Mouse (Mus musculus) neural tube, embryonic 11.5 days (tissue): Measurements from ENCODE around the gene Wdr53. TPM values are rescaled to one million over a fixed set of nuclear protein-coding genes. Genes with fewer than 3 reads are reported as not detected.
"Not testable (repeated sequence)": the region's sequence is repeated elsewhere in the genome, so short reads cannot be mapped to it uniquely, and the experiment has no call there.

ENCODE experiments used
- ATAC-seq: fragments of 200-750 bp; cut with Nextera tagmentation; 2 replicates; pipeline ENCODE4 v1.8.0; 2017; ENCODE audit warnings: moderate number of reproducible peaks, mild to moderate bottlenecking, moderate TSS enrichment, moderate library complexity; ENCODE audit not compliant: insufficient read depth, low FRiP score, low TSS enrichment
- DNase-seq: peaks from one replicate; pipeline ENCODE4 v3.0.0-alpha.2; 2015; ENCODE audit warnings: low spot score
- H3K27ac ChIP-seq: fragments of 300-500 bp; sonication (generic); 2 replicates; pipeline ENCODE4 v1.5.1; 2014; ENCODE audit warnings: low read depth, mild to moderate bottlenecking, low read length
- H3K27me3 ChIP-seq: fragments of 300-500 bp; sonication (generic); 2 replicates; pipeline ENCODE4 v1.6.1; 2014; ENCODE audit warnings: mild to moderate bottlenecking, low read length, mixed read lengths; ENCODE audit not compliant: control insufficient read depth, insufficient read depth
- H3K36me3 ChIP-seq: fragments of 300-500 bp; sonication (generic); 2 replicates; pipeline ENCODE4 v1.6.1; 2014; ENCODE audit warnings: mild to moderate bottlenecking, low read length, moderate library complexity, mixed read lengths; ENCODE audit not compliant: control insufficient read depth, insufficient read depth
- H3K4me1 ChIP-seq: fragments of 300-500 bp; sonication (generic); 2 replicates; pipeline ENCODE4 v1.6.1; 2014; ENCODE audit warnings: low read length, mixed read lengths; ENCODE audit not compliant: control insufficient read depth, insufficient read depth
- H3K4me2 ChIP-seq: fragments of 300-500 bp; sonication (generic); 2 replicates; pipeline ENCODE4 v1.6.1; 2014; ENCODE audit warnings: low read depth, mild to moderate bottlenecking, moderate library complexity
- H3K4me3 ChIP-seq: fragments of 300-500 bp; sonication (generic); 2 replicates; pipeline ENCODE4 v1.5.1; 2014; ENCODE audit warnings: low read depth, low read length
- H3K9ac ChIP-seq: fragments of 300-500 bp; sonication (generic); 2 replicates; pipeline ENCODE4 v1.6.1; 2014; ENCODE audit warnings: mild to moderate bottlenecking, low read length
- H3K9me3 ChIP-seq: fragments of 300-500 bp; sonication (generic); 2 replicates; pipeline ENCODE4 v1.6.1; 2016; ENCODE audit warnings: low read length; ENCODE audit not compliant: control insufficient read depth
- whole genome bisulfite sequencing: fragments of 180-500 bp; shearing (Covaris S2); extraction: QIAGEN DNeasy Blood & Tissue Kit; methylation state at CpG from one replicate; pipeline ENCODE4 v1.1.7; 2014; 5-methylcytosine and 5-hydroxymethylcytosine counted together
- polyA plus RNA-seq: library from polyadenylated mRNA; unstranded; fragments of >200 nt; fragmentation: Nextera tagmentation; extraction: Ambion mirVana; gene quantifications from 2 replicates; pipeline ENCODE4 v1.2.1, GENCODE M21; 2014

Gene Wdr53
- polyA plus RNA-seq, 1 experiment from 2014 or later: 19.4 TPM

- H3K4me1 ChIP-seq, ATAC-seq, H3K4me3 ChIP-seq, H3K27me3 ChIP-seq, H3K9ac ChIP-seq, H3K9me3 ChIP-seq, H3K36me3 ChIP-seq, DNase-seq, H3K27ac ChIP-seq, H3K4me2 ChIP-seq: not testable (repeated sequence)
- 91% methylated on average over 3 of the region's 3 CpGs for WGBS
Observed at GRCm38 (mm10) chr16:32232050-32232449, 15.0 kb upstream of the Wdr53 start.

- H3K27me3 ChIP-seq: no peaks in the 10 kb centered on the region
- no peak overlapping the region for H3K27ac ChIP-seq
- H3K36me3 ChIP-seq: peaks cover 6% of the 10 kb centered on the region; the same call in 1 of the 2 replicates
- no peaks in the 10 kb centered on the region for H3K4me1 ChIP-seq
- ATAC-seq (no peak), DNase-seq (no peak)
- H3K9ac ChIP-seq: no peak overlapping the region
- H3K4me2 ChIP-seq: no peak overlapping the region
- H3K9me3 ChIP-seq: no peaks in the 10 kb centered on the region
- 92% methylated on average over 19 of the region's 19 CpGs for WGBS
- no peak overlapping the region for H3K4me3 ChIP-seq
Observed at GRCm38 (mm10) chr16:32237930-32238680, 8.9 kb upstream of the Wdr53 start.

- Histone ChIP-seq H3K9me3 (no peaks in the 10 kb centered on the region), H3K9ac (no peak overlapping the region), H3K36me3 (0 out of 2 replicates have a peak, but pooled peaks cover 6% of the 10 kb centered on the region), H3K4me3 (no peak overlapping the region), H3K27ac (no peak overlapping the region), H3K27me3 (no peaks in the 10 kb centered on the region), H3K4me2 (no peak overlapping the region), H3K4me1 (no peaks in the 10 kb centered on the region)
- 93% methylated on average over 2 of the region's 2 CpGs for whole genome bisulfite sequencing
- ATAC-seq (no peak), DNase-seq (no peak)
Observed at GRCm38 (mm10) chr16:32239428-32240312, 7.4 kb upstream of the Wdr53 start.

- no peak overlapping the region for H3K4me2 ChIP-seq
Observed at GRCm38 (mm10) chr16:32243901-32244300, 3.1 kb upstream of the Wdr53 start.

GRCm38 (mm10) chr16:32246351-32246791 is 656 bp upstream of the Wdr53 start:
- Histone ChIP-seq H3K9ac (peak overlapping the region; percentile 88), H3K9me3 (no peaks in the 10 kb centered on the region), H3K4me3 (peak overlapping the region; percentile 97), H3K4me2 (peak overlapping the region; percentile 76), H3K27me3 (no peaks in the 10 kb centered on the region), H3K4me1 (peaks cover 9% of the 10 kb centered on the region), H3K36me3 (no peaks in the 10 kb centered on the region), H3K27ac (peak overlapping the region; percentile 89)
- ATAC-seq (no peak; the same call in 1 of the 2 replicates), DNase-seq (peak; percentile 59)
- WGBS: under 1% methylated on average over 33 of the region's 41 CpGs

More at GRCm38 (mm10) chr16:32243901-32244300, 3.1 kb upstream of the Wdr53 start:
- no peaks in the 10 kb centered on the region for H3K27me3 ChIP-seq
- H3K9ac ChIP-seq: no peak overlapping the region
- H3K36me3 ChIP-seq: no peaks in the 10 kb centered on the region
- no peaks in the 10 kb centered on the region for H3K9me3 ChIP-seq
- DNase-seq (no peak), ATAC-seq (no peak)
- H3K27ac ChIP-seq: no peak overlapping the region
- WGBS: 96% methylated on average over 3 of the region's 3 CpGs
- H3K4me1 ChIP-seq: peaks cover 9% of the 10 kb centered on the region
- H3K4me3 ChIP-seq: no peak overlapping the region

DNA sequence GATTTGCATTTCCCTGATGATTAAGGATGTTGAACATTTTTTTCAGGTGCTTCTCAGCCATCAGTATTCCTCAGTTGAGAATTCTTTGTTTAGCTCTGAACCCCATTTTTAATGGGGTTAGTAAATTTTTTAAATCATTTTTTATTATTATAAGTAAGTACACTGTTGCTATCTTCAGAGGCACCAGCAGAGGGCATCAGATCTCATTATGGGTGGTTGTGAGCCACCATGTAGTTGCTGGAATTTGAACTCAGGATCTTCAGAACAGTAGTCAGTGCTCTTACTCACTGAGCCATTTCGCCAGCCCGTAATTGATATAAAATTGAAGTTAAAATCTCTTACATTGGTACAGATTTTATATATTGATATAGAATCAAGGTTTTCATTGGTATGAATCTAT is 17.2 kb downstream of the Wdr53 start:
- H3K27me3 ChIP-seq, H3K36me3 ChIP-seq, H3K4me3 ChIP-seq, H3K4me2 ChIP-seq, H3K27ac ChIP-seq, H3K9me3 ChIP-seq, H3K4me1 ChIP-seq, ATAC-seq, H3K9ac ChIP-seq: not testable (repeated sequence)
- WGBS: 79% methylated on average over 2 of the region's 2 CpGs
- peak; percentile 14 for DNase-seq

GRCm38 (mm10) chr16:32271291-32271690 is 24.3 kb downstream of the Wdr53 start, which contains the start of gene Smco1:
Smco1 (plus strand) TSS chr16:32271468.
- ATAC-seq (no peak), DNase-seq (no peak)
- Histone ChIP-seq H3K4me3 (no peak within 1 kb of the TSS), H3K36me3 (no peaks in the 10 kb centered on the region), H3K9me3 (no peaks in the 10 kb centered on the region), H3K27me3 (no peaks in the 10 kb centered on the region), H3K9ac (no peak within 1 kb of the TSS), H3K4me2 (no peak within 1 kb of the TSS), H3K4me1 (no peaks in the 10 kb centered on the region), H3K27ac (no peak within 1 kb of the TSS)
- WGBS: 82% methylated on average over 11 of the region's 11 CpGs

GRCm38 (mm10) chr16:32273338-32273737 is 26.3 kb downstream of the Wdr53 start:
- H3K4me2 ChIP-seq: no peak overlapping the region
- no peaks in the 10 kb centered on the region for H3K36me3 ChIP-seq
- ATAC-seq (no peak), DNase-seq (peak; percentile 11)
- H3K9me3 ChIP-seq: no peaks in the 10 kb centered on the region
- no peaks in the 10 kb centered on the region for H3K4me1 ChIP-seq
- H3K4me3 ChIP-seq: no peak overlapping the region
- no peak overlapping the region for H3K9ac ChIP-seq
- no peak overlapping the region for H3K27ac ChIP-seq
- H3K27me3 ChIP-seq: no peaks in the 10 kb centered on the region
- 51% methylated on average over 9 of the region's 9 CpGs for whole genome bisulfite sequencing
